Mouse (Mus musculus) hindbrain, embryonic 15.5 days (tissue): Measurements from ENCODE around the gene Dram1. TPM values are rescaled to one million over a fixed set of nuclear protein-coding genes. Genes with fewer than 3 reads are reported as not detected.

Experiments
- ATAC-seq: fragments of 200-750 bp; cut with Nextera tagmentation; 2 replicates; pipeline ENCODE4 v1.8.0; 2017; ENCODE audit warnings: low read depth, moderate number of reproducible peaks, moderate TSS enrichment; ENCODE audit not compliant: low FRiP score
- H3K27ac ChIP-seq: fragments of 300-500 bp; sonication (generic); replicated peaks from 2 replicates; pipeline ENCODE4 v1.5.1; 2015; ENCODE audit warnings: mild to moderate bottlenecking, inconsistent platforms
- H3K27me3 ChIP-seq: fragments of 300-500 bp; sonication (generic); 2 replicates; pipeline ENCODE4 v1.6.1; 2015; ENCODE audit warnings: control low read depth, inconsistent platforms
- H3K36me3 ChIP-seq: fragments of 300-500 bp; sonication (generic); 2 replicates; pipeline ENCODE4 v1.6.1; 2015; ENCODE audit warnings: control low read depth, inconsistent platforms
- H3K4me1 ChIP-seq: fragments of 300-500 bp; sonication (generic); replicated peaks from 2 replicates; pipeline ENCODE4 v1.6.1; 2015; ENCODE audit warnings: control low read depth, inconsistent platforms
- H3K4me2 ChIP-seq: fragments of 300-500 bp; sonication (generic); 2 replicates; pipeline ENCODE4 v1.6.1; 2015; ENCODE audit warnings: moderate library complexity, mild to moderate bottlenecking, inconsistent platforms
- H3K4me3 ChIP-seq: fragments of 300-500 bp; sonication (generic); 2 replicates; pipeline ENCODE4 v1.5.1; 2015; ENCODE audit warnings: mild to moderate bottlenecking, inconsistent platforms
- H3K9ac ChIP-seq: fragments of 300-500 bp; sonication (generic); 2 replicates; pipeline ENCODE4 v1.6.1; 2015; ENCODE audit warnings: inconsistent platforms
- H3K9me3 ChIP-seq: fragments of 300-500 bp; sonication (generic); 2 replicates; pipeline ENCODE4 v1.6.1; 2016; ENCODE audit warnings: control low read depth, inconsistent platforms
- WGBS: fragments of 180-500 bp; shearing (Covaris S2); methylation state at CpG from one replicate; pipeline ENCODE4 v1.1.7; 2015; 5-methylcytosine and 5-hydroxymethylcytosine counted together
- polyA plus RNA-seq: library from polyadenylated mRNA; unstranded; fragments of >200 nt; fragmentation: Nextera tagmentation; extraction: Ambion mirVana; gene quantifications from 2 replicates; pipeline ENCODE4 v1.2.1, GENCODE M21; 2015

The Dram1 gene
- polyA plus RNA-seq, 1 experiment from 2014 or later, result 0.53 TPM

- H3K27me3 ChIP-seq, result no peaks in the 10 kb centered on the region
- H3K27ac ChIP-seq, result no peak overlapping the region
- no peaks in the 10 kb centered on the region for H3K4me1 ChIP-seq
- H3K36me3 ChIP-seq, result peaks cover 3% of the 10 kb centered on the region; the same call in 1 of the 2 replicates
- no peaks in the 10 kb centered on the region for H3K9me3 ChIP-seq
- 78% methylated on average over 7 of the region's 7 CpGs for WGBS
- H3K4me3 ChIP-seq, result no peak overlapping the region
- H3K9ac ChIP-seq, result no peak overlapping the region
- no peak overlapping the region for H3K4me2 ChIP-seq
- ATAC-seq, result no peak
Measured at GRCm38 (mm10) chr10:88405812-88406211, 26.9 kb upstream of the Dram1 start.

GRCm38 (mm10) chr10:88404220-88404619, 25.3 kb upstream of the Dram1 start:
- Histone ChIP-seq H3K4me2 (no peak overlapping the region), H3K27ac (no peak overlapping the region), H3K27me3 (no peaks in the 10 kb centered on the region), H3K36me3 (peaks cover 3% of the 10 kb centered on the region; the same call in 1 of the 2 replicates), H3K4me1 (no peaks in the 10 kb centered on the region), H3K4me3 (no peak overlapping the region), H3K9me3 (no peaks in the 10 kb centered on the region), H3K9ac (no peak overlapping the region)
- WGBS, result 94% methylated on average over 6 of the region's 6 CpGs
- no peak for ATAC-seq

GRCm38 (mm10) chr10:88403021-88403420, 24.1 kb upstream of the Dram1 start:
- peaks cover 3% of the 10 kb centered on the region; the same call in 1 of the 2 replicates for H3K36me3 ChIP-seq
- no peak overlapping the region for H3K9ac ChIP-seq
- WGBS, result 90% methylated on average over 4 of the region's 4 CpGs
- no peaks in the 10 kb centered on the region for H3K4me1 ChIP-seq
- no peak overlapping the region for H3K27ac ChIP-seq
- no peak for ATAC-seq
- H3K4me2 ChIP-seq, result no peak overlapping the region
- no peaks in the 10 kb centered on the region for H3K9me3 ChIP-seq
- no peaks in the 10 kb centered on the region for H3K27me3 ChIP-seq
- H3K4me3 ChIP-seq, result no peak overlapping the region

GRCm38 (mm10) chr10:88399271-88399670, 20.4 kb upstream of the Dram1 start:
- Histone ChIP-seq H3K4me3 (no peak overlapping the region), H3K27me3 (no peaks in the 10 kb centered on the region), H3K27ac (no peak overlapping the region), H3K4me1 (no peaks in the 10 kb centered on the region), H3K9me3 (no peaks in the 10 kb centered on the region), H3K4me2 (no peak overlapping the region), H3K36me3 (peaks cover 3% of the 10 kb centered on the region; the same call in 1 of the 2 replicates), H3K9ac (no peak overlapping the region)
- ATAC-seq, result no peak
- 94% methylated on average over 5 of the region's 5 CpGs for WGBS

- WGBS, result 92% methylated on average over 6 of the region's 6 CpGs
- H3K4me3 ChIP-seq, result no peak overlapping the region
- no peak overlapping the region for H3K9ac ChIP-seq
- no peaks in the 10 kb centered on the region for H3K9me3 ChIP-seq
- no peak for ATAC-seq
- no peaks in the 10 kb centered on the region for H3K27me3 ChIP-seq
- no peak overlapping the region for H3K27ac ChIP-seq
- no peak overlapping the region for H3K4me2 ChIP-seq
- H3K36me3 ChIP-seq, result peaks cover 3% of the 10 kb centered on the region; the same call in 1 of the 2 replicates
- no peaks in the 10 kb centered on the region for H3K4me1 ChIP-seq
Measured at GRCm38 (mm10) chr10:88398668-88399243, 19.9 kb upstream of the Dram1 start.

GRCm38 (mm10) chr10:88392181-88392847, 13.4 kb upstream of the Dram1 start:
- ATAC-seq, result no peak
- Histone ChIP-seq H3K9ac (no peak overlapping the region), H3K4me3 (no peak overlapping the region), H3K4me1 (peaks cover 10% of the 10 kb centered on the region), H3K27me3 (no peaks in the 10 kb centered on the region), H3K4me2 (no peak overlapping the region), H3K36me3 (no peaks in the 10 kb centered on the region), H3K27ac (no peak overlapping the region), H3K9me3 (no peaks in the 10 kb centered on the region)
- WGBS, result 83% methylated on average over 9 of the region's 9 CpGs

- Histone ChIP-seq H3K4me3 (no peak overlapping the region), H3K27me3 (no peaks in the 10 kb centered on the region), H3K4me2 (no peak overlapping the region), H3K9me3 (no peaks in the 10 kb centered on the region), H3K27ac (no peak overlapping the region), H3K9ac (no peak overlapping the region), H3K4me1 (peaks cover 10% of the 10 kb centered on the region), H3K36me3 (no peaks in the 10 kb centered on the region)
- no peak for ATAC-seq
- 92% methylated on average over 9 of the region's 9 CpGs for WGBS
Measured at GRCm38 (mm10) chr10:88391495-88391894, 12.6 kb upstream of the Dram1 start.

- Histone ChIP-seq H3K9me3 (no peaks in the 10 kb centered on the region), H3K27me3 (no peaks in the 10 kb centered on the region), H3K36me3 (no peaks in the 10 kb centered on the region), H3K9ac (no peak overlapping the region), H3K27ac (no peak overlapping the region), H3K4me1 (peaks cover 10% of the 10 kb centered on the region), H3K4me3 (no peak overlapping the region), H3K4me2 (no peak overlapping the region)
- WGBS, result 55% methylated on average over 10 of the region's 10 CpGs
- ATAC-seq, result no peak
Measured at GRCm38 (mm10) chr10:88390096-88390790, 11.4 kb upstream of the Dram1 start.

GRCm38 (mm10) chr10:88389576-88389975, 10.7 kb upstream of the Dram1 start:
- Histone ChIP-seq H3K9me3 (no peaks in the 10 kb centered on the region), H3K27me3 (no peaks in the 10 kb centered on the region), H3K9ac (no peak overlapping the region), H3K4me3 (no peak overlapping the region), H3K4me1 (peaks cover 10% of the 10 kb centered on the region), H3K27ac (no peak overlapping the region), H3K4me2 (no peak overlapping the region), H3K36me3 (no peaks in the 10 kb centered on the region)
- peak; percentile 44 for ATAC-seq
- WGBS, result 67% methylated on average over 4 of the region's 4 CpGs

GRCm38 (mm10) chr10:88386251-88386650, 7.4 kb upstream of the Dram1 start:
- 88% methylated on average over 6 of the region's 6 CpGs for WGBS

GRCm38 (mm10) chr10:88385758-88386157, 6.9 kb upstream of the Dram1 start:
- Histone ChIP-seq H3K4me1 (peaks cover 20% of the 10 kb centered on the region), H3K4me2 (no peak overlapping the region), H3K9me3 (no peaks in the 10 kb centered on the region), H3K36me3 (no peaks in the 10 kb centered on the region), H3K27me3 (no peaks in the 10 kb centered on the region), H3K9ac (no peak overlapping the region), H3K4me3 (no peak overlapping the region), H3K27ac (no peak overlapping the region)
- ATAC-seq, result no peak
- WGBS, result 84% methylated on average over 6 of the region's 6 CpGs

More at GRCm38 (mm10) chr10:88386251-88386650, 7.4 kb upstream of the Dram1 start:
- Histone ChIP-seq H3K27me3 (no peaks in the 10 kb centered on the region), H3K27ac (no peak overlapping the region), H3K9ac (no peak overlapping the region), H3K4me3 (no peak overlapping the region), H3K36me3 (no peaks in the 10 kb centered on the region), H3K4me2 (no peak overlapping the region), H3K9me3 (no peaks in the 10 kb centered on the region), H3K4me1 (peaks cover 15% of the 10 kb centered on the region)
- no peak for ATAC-seq

- 95% methylated on average over 11 of the region's 11 CpGs for WGBS
- ATAC-seq, result no peak
- no peak overlapping the region for H3K9ac ChIP-seq
- H3K27me3 ChIP-seq, result no peaks in the 10 kb centered on the region
- no peak overlapping the region for H3K27ac ChIP-seq
- H3K36me3 ChIP-seq, result no peaks in the 10 kb centered on the region
- H3K9me3 ChIP-seq, result no peaks in the 10 kb centered on the region
- no peak overlapping the region for H3K4me2 ChIP-seq
- no peak overlapping the region for H3K4me3 ChIP-seq
- peaks cover 24% of the 10 kb centered on the region for H3K4me1 ChIP-seq
Measured at GRCm38 (mm10) chr10:88385290-88385689, 6.4 kb upstream of the Dram1 start.
